Mouse (Mus musculus): ENCODE measurements around the gene Sos1. TPM values are rescaled to one million over a fixed set of nuclear protein-coding genes. Genes with fewer than 3 reads are reported as not detected.

Sos1 gene
- polyA plus RNA-seq, 1 experiment = 4.1 TPM

GRCm38 (mm10) chr17:80445433-80445832, 34.8 kb downstream of the Sos1 start:
- TF ChIP-seq CTCF (IDR thresholded peaks at IDR 0.05; ENCODE audit: borderline replicate concordance, control insufficient read depth, extremely low read depth, insufficient read depth, low read length, poor library complexity) = no peak
- TF ChIP-seq POLR2A (IDR thresholded peaks at IDR 0.05; ENCODE audit: control insufficient read depth, extremely low read depth, insufficient read depth, low read length, poor library complexity) = no peak
- WGBS = 95% methylated on average over 7 of the region's 7 CpGs
- Histone ChIP-seq H3K4me1 (replicated peaks; ENCODE audit: control insufficient read depth, insufficient read depth, low read length) (no peaks in the 10 kb centered on the region; the same call in 1 of the 2 replicates), H3K36me3 (ENCODE audit: control insufficient read depth, insufficient read depth, low read length) (peaks cover 20% of the 10 kb centered on the region), H3K4me3 (ENCODE audit: control insufficient read depth, insufficient read depth, low read length) (no peak overlapping the region), H3K27me3 (ENCODE audit: control insufficient read depth, insufficient read depth, low read length) (no peaks in the 10 kb centered on the region), H3K27ac (ENCODE audit: control insufficient read depth, insufficient read depth, low read length) (no peak overlapping the region)
- no peak for DNase-seq

GRCm38 (mm10) chr17:80435680-80436079, 44.6 kb downstream of the Sos1 start:
- Histone ChIP-seq H3K27ac (ENCODE audit: control insufficient read depth, insufficient read depth, low read length) (no peak overlapping the region), H3K27me3 (ENCODE audit: control insufficient read depth, insufficient read depth, low read length) (no peaks in the 10 kb centered on the region), H3K4me1 (replicated peaks; ENCODE audit: control insufficient read depth, insufficient read depth, low read length) (no peaks in the 10 kb centered on the region), H3K36me3 (ENCODE audit: control insufficient read depth, insufficient read depth, low read length) (peaks cover 21% of the 10 kb centered on the region), H3K4me3 (ENCODE audit: control insufficient read depth, insufficient read depth, low read length) (no peak overlapping the region)
- TF ChIP-seq POLR2A (IDR thresholded peaks at IDR 0.05; ENCODE audit: control insufficient read depth, extremely low read depth, insufficient read depth, low read length, poor library complexity) (no peak), CTCF (IDR thresholded peaks at IDR 0.05; ENCODE audit: borderline replicate concordance, control insufficient read depth, extremely low read depth, insufficient read depth, low read length, poor library complexity) (no peak)
- 90% methylated on average over 5 of the region's 5 CpGs for WGBS
- no peak for DNase-seq

GRCm38 (mm10) chr17:80434430-80434829, 45.8 kb downstream of the Sos1 start:
- no peak overlapping the region for H3K27ac ChIP-seq (ENCODE audit: control insufficient read depth, insufficient read depth, low read length)

GRCm38 (mm10) chr17:80431997-80432396, 48.3 kb downstream of the Sos1 start:
- peaks cover 17% of the 10 kb centered on the region for H3K36me3 ChIP-seq (ENCODE audit: control insufficient read depth, insufficient read depth, low read length)
- no peak for TF ChIP-seq POLR2A (IDR thresholded peaks at IDR 0.05; ENCODE audit: control insufficient read depth, extremely low read depth, insufficient read depth, low read length, poor library complexity)
- TF ChIP-seq CTCF (IDR thresholded peaks at IDR 0.05; ENCODE audit: borderline replicate concordance, control insufficient read depth, extremely low read depth, insufficient read depth, low read length, poor library complexity) = no peak

More at GRCm38 (mm10) chr17:80434430-80434829, 45.8 kb downstream of the Sos1 start:
- 94% methylated on average over 3 of the region's 3 CpGs for WGBS
- TF ChIP-seq CTCF (IDR thresholded peaks at IDR 0.05; ENCODE audit: borderline replicate concordance, control insufficient read depth, extremely low read depth, insufficient read depth, low read length, poor library complexity) (no peak), POLR2A (IDR thresholded peaks at IDR 0.05; ENCODE audit: control insufficient read depth, extremely low read depth, insufficient read depth, low read length, poor library complexity) (no peak)
- no peak for DNase-seq
- H3K27me3 ChIP-seq (ENCODE audit: control insufficient read depth, insufficient read depth, low read length) = no peaks in the 10 kb centered on the region
- no peak overlapping the region for H3K4me3 ChIP-seq (ENCODE audit: control insufficient read depth, insufficient read depth, low read length)
- H3K36me3 ChIP-seq (ENCODE audit: control insufficient read depth, insufficient read depth, low read length) = peaks cover 24% of the 10 kb centered on the region
- H3K4me1 ChIP-seq (replicated peaks; ENCODE audit: control insufficient read depth, insufficient read depth, low read length) = no peaks in the 10 kb centered on the region

GRCm38 (mm10) chr17:80427966-80428365, 52.3 kb downstream of the Sos1 start:
- H3K27ac ChIP-seq (ENCODE audit: control insufficient read depth, insufficient read depth, low read length) = no peak overlapping the region
- WGBS = 97% methylated on average over 2 of the region's 2 CpGs
- no peak for TF ChIP-seq CTCF (IDR thresholded peaks at IDR 0.05; ENCODE audit: borderline replicate concordance, control insufficient read depth, extremely low read depth, insufficient read depth, low read length, poor library complexity)
- TF ChIP-seq POLR2A (IDR thresholded peaks at IDR 0.05; ENCODE audit: control insufficient read depth, extremely low read depth, insufficient read depth, low read length, poor library complexity) = no peak
- H3K4me3 ChIP-seq (ENCODE audit: control insufficient read depth, insufficient read depth, low read length) = no peak overlapping the region
- no peak for DNase-seq
- H3K4me1 ChIP-seq (replicated peaks; ENCODE audit: control insufficient read depth, insufficient read depth, low read length) = no peaks in the 10 kb centered on the region
- H3K27me3 ChIP-seq (ENCODE audit: control insufficient read depth, insufficient read depth, low read length) = no peaks in the 10 kb centered on the region
- peaks cover 5% of the 10 kb centered on the region; the same call in 1 of the 2 replicates for H3K36me3 ChIP-seq (ENCODE audit: control insufficient read depth, insufficient read depth, low read length)

More at GRCm38 (mm10) chr17:80431997-80432396, 48.3 kb downstream of the Sos1 start:
- Histone ChIP-seq H3K27ac (ENCODE audit: control insufficient read depth, insufficient read depth, low read length) (no peak overlapping the region), H3K4me3 (ENCODE audit: control insufficient read depth, insufficient read depth, low read length) (no peak overlapping the region), H3K4me1 (replicated peaks; ENCODE audit: control insufficient read depth, insufficient read depth, low read length) (no peaks in the 10 kb centered on the region), H3K27me3 (ENCODE audit: control insufficient read depth, insufficient read depth, low read length) (no peaks in the 10 kb centered on the region)
- 98% methylated on average over 9 of the region's 9 CpGs for WGBS
- no peak for DNase-seq

GRCm38 (mm10) chr17:80426901-80427300, 53.4 kb downstream of the Sos1 start:
- DNase-seq = no peak
- no peaks in the 10 kb centered on the region for H3K27me3 ChIP-seq (ENCODE audit: control insufficient read depth, insufficient read depth, low read length)
- no peak overlapping the region for H3K27ac ChIP-seq (ENCODE audit: control insufficient read depth, insufficient read depth, low read length)
- 97% methylated on average over 5 of the region's 5 CpGs for WGBS
- no peaks in the 10 kb centered on the region for H3K4me1 ChIP-seq (replicated peaks; ENCODE audit: control insufficient read depth, insufficient read depth, low read length)
- no peak overlapping the region for H3K4me3 ChIP-seq (ENCODE audit: control insufficient read depth, insufficient read depth, low read length)
- TF ChIP-seq POLR2A (IDR thresholded peaks at IDR 0.05; ENCODE audit: control insufficient read depth, extremely low read depth, insufficient read depth, low read length, poor library complexity) = no peak
- no peak for TF ChIP-seq CTCF (IDR thresholded peaks at IDR 0.05; ENCODE audit: borderline replicate concordance, control insufficient read depth, extremely low read depth, insufficient read depth, low read length, poor library complexity)
- H3K36me3 ChIP-seq (ENCODE audit: control insufficient read depth, insufficient read depth, low read length) = peaks cover 15% of the 10 kb centered on the region

GRCm38 (mm10) chr17:80426171-80426570, 54.1 kb downstream of the Sos1 start:
- Histone ChIP-seq H3K4me1 (replicated peaks; ENCODE audit: control insufficient read depth, insufficient read depth, low read length) (no peaks in the 10 kb centered on the region), H3K27ac (ENCODE audit: control insufficient read depth, insufficient read depth, low read length) (no peak overlapping the region)
- 95% methylated on average over 7 of the region's 7 CpGs for WGBS

More at GRCm38 (mm10) chr17:80426171-80426570, 54.1 kb downstream of the Sos1 start:
- no peak overlapping the region for H3K4me3 ChIP-seq (ENCODE audit: control insufficient read depth, insufficient read depth, low read length)
- H3K27me3 ChIP-seq (ENCODE audit: control insufficient read depth, insufficient read depth, low read length) = no peaks in the 10 kb centered on the region
- DNase-seq = no peak
- H3K36me3 ChIP-seq (ENCODE audit: control insufficient read depth, insufficient read depth, low read length) = peaks cover 15% of the 10 kb centered on the region
- no peak for TF ChIP-seq CTCF (IDR thresholded peaks at IDR 0.05; ENCODE audit: borderline replicate concordance, control insufficient read depth, extremely low read depth, insufficient read depth, low read length, poor library complexity)
- no peak for TF ChIP-seq POLR2A (IDR thresholded peaks at IDR 0.05; ENCODE audit: control insufficient read depth, extremely low read depth, insufficient read depth, low read length, poor library complexity)
